Mouse (Mus musculus) monocyte, adult 2 months (primary cell): ENCODE data around the gene Zfp846.
"Not testable (repeated sequence)": the region's sequence is repeated elsewhere in the genome, so short reads cannot be mapped to it uniquely, and the experiment has no call there.

Experiments
- DNase-seq, 2 experiments: peaks; one replicate each; pipeline ENCODE4 v3.0.0; 2022; ENCODE audit warnings: low spot score in 2 of 2, low read depth in 1 of 2

Gene Zfp846

GRCm38 (mm10) chr9:20581175-20581634 lies at the start of gene Zfp846:
Zfp846 (plus strand) TSS chr9:20581291.
- DNase-seq = peak; percentile 81 to 87

GRCm38 (mm10) chr9:20534326-20534926 lies 46.7 kb upstream of the Zfp846 start:
- DNase-seq = no peak

- DNase-seq = no peak
Observed at GRCm38 (mm10) chr9:20536598-20536997, 44.5 kb upstream of the Zfp846 start.

GRCm38 (mm10) chr9:20543496-20543895 lies 37.6 kb upstream of the Zfp846 start:
- DNase-seq = no peak

- DNase-seq = peak; percentile 7 to 40
Observed at GRCm38 (mm10) chr9:20544070-20544821, 36.8 kb upstream of the Zfp846 start.

GRCm38 (mm10) chr9:20545151-20545550 lies 35.9 kb upstream of the Zfp846 start:
- DNase-seq = no peak

- no peak for DNase-seq
Observed at GRCm38 (mm10) chr9:20551781-20552275, 29.3 kb upstream of the Zfp846 start.

- DNase-seq = no peak
Observed at GRCm38 (mm10) chr9:20552698-20553097, 28.4 kb upstream of the Zfp846 start.

- no peak for DNase-seq
Observed at GRCm38 (mm10) chr9:20562177-20562576, 18.9 kb upstream of the Zfp846 start.

GRCm38 (mm10) chr9:20565326-20566030 lies 15.6 kb upstream of the Zfp846 start:
- not testable (repeated sequence) for DNase-seq

GRCm38 (mm10) chr9:20571060-20571459 lies 10.0 kb upstream of the Zfp846 start:
- DNase-seq = no peak

- DNase-seq = no peak
Observed at GRCm38 (mm10) chr9:20576591-20576990, 4.5 kb upstream of the Zfp846 start.

GRCm38 (mm10) chr9:20601270-20601669 lies 20.2 kb downstream of the Zfp846 start:
- no peak for DNase-seq

- DNase-seq = no peak
Observed at GRCm38 (mm10) chr9:20606269-20606668, 25.2 kb downstream of the Zfp846 start.

GRCm38 (mm10) chr9:20607100-20607974 lies 26.2 kb downstream of the Zfp846 start:
- DNase-seq = peak; percentile 74 to 87

GRCm38 (mm10) chr9:20609831-20610464 lies 28.9 kb downstream of the Zfp846 start:
- DNase-seq = no peak

- no peak for DNase-seq
Observed at GRCm38 (mm10) chr9:20611976-20612375, 30.9 kb downstream of the Zfp846 start.

GRCm38 (mm10) chr9:20616685-20617084 lies 35.6 kb downstream of the Zfp846 start:
- DNase-seq = no peak

GRCm38 (mm10) chr9:20631332-20631731 lies 50.2 kb downstream of the Zfp846 start:
- no peak for DNase-seq

GRCm38 (mm10) chr9:20635676-20636075 lies 54.6 kb downstream of the Zfp846 start:
- not testable (repeated sequence) for DNase-seq
